Mouse (Mus musculus) kidney, adult 8-10 months (tissue): Measurements from ENCODE around the gene Xxylt1.

Experiments used
- DNase-seq, 2 experiments: peaks; one replicate each; pipeline ENCODE4 v3.0.0; 2022

The Xxylt1 gene

GRCm38 (mm10) chr16:31060714-31061113 is 20.5 kb downstream of the Xxylt1 start:
- no peak for DNase-seq

- DNase-seq: no peak
Measured at GRCm38 (mm10) chr16:31060226-31060625, 21.0 kb downstream of the Xxylt1 start.

- DNase-seq: no peak
Measured at GRCm38 (mm10) chr16:31059730-31060129, 21.5 kb downstream of the Xxylt1 start.

- no peak for DNase-seq
Measured at GRCm38 (mm10) chr16:31052812-31053211, 28.4 kb downstream of the Xxylt1 start.

- DNase-seq: no peak
Measured at GRCm38 (mm10) chr16:31052177-31052726, 29.0 kb downstream of the Xxylt1 start.

GRCm38 (mm10) chr16:31050701-31051100 is 30.5 kb downstream of the Xxylt1 start:
- no peak for DNase-seq

- no peak for DNase-seq
Measured at GRCm38 (mm10) chr16:31048194-31048593, 33.0 kb downstream of the Xxylt1 start.

GRCm38 (mm10) chr16:31047186-31047898 is 33.9 kb downstream of the Xxylt1 start:
- DNase-seq: no peak

GRCm38 (mm10) chr16:31046217-31046659 is 35.0 kb downstream of the Xxylt1 start:
- no peak for DNase-seq

GRCm38 (mm10) chr16:31045211-31045610 is 36.0 kb downstream of the Xxylt1 start:
- no peak for DNase-seq

GRCm38 (mm10) chr16:31043136-31043535 is 38.1 kb downstream of the Xxylt1 start:
- DNase-seq: no peak

- no peak for DNase-seq
Measured at GRCm38 (mm10) chr16:31041566-31041965, 39.7 kb downstream of the Xxylt1 start.

- no peak for DNase-seq
Measured at GRCm38 (mm10) chr16:31039803-31040459, 41.3 kb downstream of the Xxylt1 start.

- no peak for DNase-seq
Measured at GRCm38 (mm10) chr16:31037431-31037830, 43.8 kb downstream of the Xxylt1 start.

- DNase-seq: no peak
Measured at GRCm38 (mm10) chr16:31035651-31036245, 45.5 kb downstream of the Xxylt1 start.

GRCm38 (mm10) chr16:31035235-31035634 is 46.0 kb downstream of the Xxylt1 start:
- no peak for DNase-seq

- no peak for DNase-seq
Measured at GRCm38 (mm10) chr16:31034051-31034450, 47.2 kb downstream of the Xxylt1 start.

GRCm38 (mm10) chr16:31029739-31030485 is 51.3 kb downstream of the Xxylt1 start:
- no peak for DNase-seq

- DNase-seq: no peak
Measured at GRCm38 (mm10) chr16:31027675-31028074, 53.6 kb downstream of the Xxylt1 start.

- DNase-seq: no peak
Measured at GRCm38 (mm10) chr16:31025516-31025915, 55.7 kb downstream of the Xxylt1 start.

- DNase-seq: no peak
Measured at GRCm38 (mm10) chr16:31024997-31025396, 56.2 kb downstream of the Xxylt1 start.

- no peak for DNase-seq
Measured at GRCm38 (mm10) chr16:31024221-31024620, 57.0 kb downstream of the Xxylt1 start.

- no peak for DNase-seq
Measured at GRCm38 (mm10) chr16:31023803-31024202, 57.4 kb downstream of the Xxylt1 start.
